Mouse (Mus musculus): ENCODE results near the gene Btg4.

- TF ChIP-seq POLR2A (IDR thresholded peaks at IDR 0.05; ENCODE audit: insufficient read depth, low read length): no peak
- TF ChIP-seq CTCF (IDR thresholded peaks at IDR 0.05; ENCODE audit: low read depth, low read length): no peak
- no peak for TF ChIP-seq EP300 (IDR thresholded peaks at IDR 0.05; ENCODE audit: insufficient read depth, low read depth, low read length)
Measured at GRCm38 (mm10) chr9:51165312-51166180, 104.8 kb downstream of the Btg4 start, which contains the start of gene Gm32742.

Measured in ES-Bruce4 (cell line).